Mouse (Mus musculus): Measurements from ENCODE around the gene Ahsg. TPM values are rescaled to one million over a fixed set of nuclear protein-coding genes. Genes with fewer than 3 reads are reported as not detected.

Gene Ahsg
- total and polyA plus RNA-seq, 3 experiments = 0.13 TPM; not detected in 2

GRCm38 (mm10) chr16:22947371-22947770, 56.3 kb downstream of the Ahsg start:
- H3K27ac ChIP-seq (ENCODE audit: control insufficient read depth, low read depth, low read length) = no peak overlapping the region
- TF ChIP-seq ZMIZ1 (IDR thresholded peaks at IDR 0.05; ENCODE audit: low read depth, low read length) (no peak), TCF12 (IDR thresholded peaks at IDR 0.05; ENCODE audit: low read depth, low read length) (no peak), MYB (IDR thresholded peaks at IDR 0.05; ENCODE audit: low read depth, low read length) (no peak), BHLHE40 (IDR thresholded peaks at IDR 0.05; ENCODE audit: borderline replicate concordance, low read depth, low read length) (no peak), GABPA (IDR thresholded peaks at IDR 0.05; ENCODE audit: low read depth, low read length) (no peak), GATA1 (IDR thresholded peaks at IDR 0.05; ENCODE audit: low read depth, low read length) (no peak), NELFE (IDR thresholded peaks at IDR 0.05; ENCODE audit: low read depth, low read length) (no peak), SIN3A (IDR thresholded peaks at IDR 0.05; ENCODE audit: low read length) (no peak), TAL1 (IDR thresholded peaks at IDR 0.05; ENCODE audit: low read length) (no peak), MXI1 (IDR thresholded peaks at IDR 0.05; ENCODE audit: low read depth, low read length) (no peak), ELF1 (IDR thresholded peaks at IDR 0.05; ENCODE audit: low read depth, low read length) (no peak), POLR2A (IDR thresholded peaks at IDR 0.05; ENCODE audit: control insufficient read depth in 1 of 2, insufficient read depth in 1 of 2, low read depth in 1 of 2, low read length in 2 of 2, poor library complexity in 1 of 2) (no peak), ETS1 (IDR thresholded peaks at IDR 0.05; ENCODE audit: low read depth, low read length) (no peak), CTCF (IDR thresholded peaks at IDR 0.05 in 2 of 3, conservative IDR thresholded peaks at IDR 0.05 in 1 of 3; ENCODE audit: control insufficient read depth in 1 of 3, insufficient read depth in 1 of 3, low read depth in 2 of 3, low read length in 3 of 3, poor library complexity in 1 of 3, severe bottlenecking in 1 of 3) (no peak), JUND (IDR thresholded peaks at IDR 0.05; ENCODE audit: low read depth, low read length) (no peak), ZKSCAN1 (IDR thresholded peaks at IDR 0.05; ENCODE audit: low read depth, low read length) (no peak), MYC (IDR thresholded peaks at IDR 0.05; ENCODE audit: low read depth, low read length) (no peak), KAT2A (conservative IDR thresholded peaks at IDR 0.05; ENCODE audit: low read depth, low read length) (no peak)
- no peaks in the 10 kb centered on the region for H3K79me2 ChIP-seq (ENCODE audit: control insufficient read depth, insufficient read depth, low read length, poor library complexity)
- no peaks in the 10 kb centered on the region for H3K4me1 ChIP-seq (ENCODE audit: control insufficient read depth in 1 of 2, insufficient read depth in 2 of 2, low read length in 2 of 2)
- no peak overlapping the region for H3K4me3 ChIP-seq (ENCODE audit: control insufficient read depth in 1 of 2, insufficient read depth in 1 of 2, low read depth in 2 of 2, low read length in 2 of 2)
- no peaks in the 10 kb centered on the region for H3K9me3 ChIP-seq (replicated peaks; ENCODE audit: insufficient read depth, low read length)
- H3K36me3 ChIP-seq (ENCODE audit: control insufficient read depth in 1 of 2, insufficient read depth in 2 of 2, low read length in 2 of 2) = no peaks in the 10 kb centered on the region
- no peak overlapping the region for H3K9ac ChIP-seq (ENCODE audit: control insufficient read depth, low read depth, low read length, poor library complexity, severe bottlenecking)
- no peaks in the 10 kb centered on the region for H3K27me3 ChIP-seq (ENCODE audit: control insufficient read depth in 1 of 2, insufficient read depth in 2 of 2, low read length in 2 of 2)
- no peak for DNase-seq (ENCODE audit: low read depth, low spot score)

Other genes with a start within 250 kb of the Ahsg start
- not detected in 2 replicates for gene Dgkg, start 234.1 kb upstream of the Ahsg start, total RNA-seq (2012; rRNA removed)
- gene Dgkg, start 234.1 kb upstream of the Ahsg start, polyA plus RNA-seq (2012; ENCODE audit: insufficient read depth in 1 of 2, insufficient read length in 2 of 2, low read depth in 1 of 2, low replicate concordance in 2 of 2, missing spikeins in 1 of 2) = not detected
- gene Crygs, start 79.7 kb upstream of the Ahsg start, total RNA-seq (2012; rRNA removed) = not detected in 2 replicates
- gene Crygs, start 79.7 kb upstream of the Ahsg start, polyA plus RNA-seq (2012; ENCODE audit: insufficient read depth in 1 of 2, insufficient read length in 2 of 2, low read depth in 1 of 2, low replicate concordance in 2 of 2, missing spikeins in 1 of 2) = not detected
- 20.4 and 28.7 TPM in 2 replicates for gene Tbccd1, start 33.6 kb upstream of the Ahsg start, total RNA-seq (2012; rRNA removed)
- 10 to 100 TPM in 1 of 2 experiments, not detected in 1; 23.8 TPM for gene Tbccd1, start 33.6 kb upstream of the Ahsg start, polyA plus RNA-seq (2012; ENCODE audit: insufficient read depth in 1 of 2, insufficient read length in 2 of 2, low read depth in 1 of 2, low replicate concordance in 2 of 2, missing spikeins in 1 of 2)
- gene Dnajb11, start 33.4 kb upstream of the Ahsg start, total RNA-seq (2012; rRNA removed) = 116 and 147 TPM in 2 replicates
- 100 to 1,000 TPM in 1 of 2 experiments, 10 to 100 TPM in 1; 90.2 to 139 TPM for gene Dnajb11, start 33.4 kb upstream of the Ahsg start, polyA plus RNA-seq (2012; ENCODE audit: insufficient read depth in 1 of 2, insufficient read length in 2 of 2, low read depth in 1 of 2, low replicate concordance in 2 of 2, missing spikeins in 1 of 2)
- 0.26 TPM in 1 of 2 replicates, not detected in the other for gene Fetub, start 27.1 kb downstream of the Ahsg start, total RNA-seq (2012; rRNA removed)
- gene Fetub, start 27.1 kb downstream of the Ahsg start, polyA plus RNA-seq (2012; ENCODE audit: insufficient read depth in 1 of 2, insufficient read length in 2 of 2, low read depth in 1 of 2, low replicate concordance in 2 of 2, missing spikeins in 1 of 2) = under 1 TPM in 1 of 2 experiments, not detected in 1; 0.96 TPM
- gene Hrg, start 59.8 kb downstream of the Ahsg start, total RNA-seq (2012; rRNA removed) = not detected in 2 replicates
- gene Hrg, start 59.8 kb downstream of the Ahsg start, polyA plus RNA-seq (2012; ENCODE audit: insufficient read depth in 1 of 2, insufficient read length in 2 of 2, low read depth in 1 of 2, low replicate concordance in 2 of 2, missing spikeins in 1 of 2) = not detected
- gene Kng2, start 138.2 kb downstream of the Ahsg start, total RNA-seq (2012; rRNA removed) = not detected in 2 replicates
- not detected for gene Kng2, start 138.2 kb downstream of the Ahsg start, polyA plus RNA-seq (2012; ENCODE audit: insufficient read depth in 1 of 2, insufficient read length in 2 of 2, low read depth in 1 of 2, low replicate concordance in 2 of 2, missing spikeins in 1 of 2)
- not detected in 2 replicates for gene Kng1, start 166.6 kb downstream of the Ahsg start, total RNA-seq (2012; rRNA removed)
- gene Kng1, start 166.6 kb downstream of the Ahsg start, polyA plus RNA-seq (2012; ENCODE audit: insufficient read depth in 1 of 2, insufficient read length in 2 of 2, low read depth in 1 of 2, low replicate concordance in 2 of 2, missing spikeins in 1 of 2) = not detected
- gene Eif4a2, start 216.2 kb downstream of the Ahsg start, total RNA-seq (2012; rRNA removed) = 252 and 290 TPM in 2 replicates
- 1,000 to 10,000 TPM in 1 of 2 experiments, 100 to 1,000 TPM in 1; 248 to 2,083 TPM for gene Eif4a2, start 216.2 kb downstream of the Ahsg start, polyA plus RNA-seq (2012; ENCODE audit: insufficient read depth in 1 of 2, insufficient read length in 2 of 2, low read depth in 1 of 2, low replicate concordance in 2 of 2, missing spikeins in 1 of 2)
- 77.9 and 93.2 TPM in 2 replicates for gene Rfc4, start 236.5 kb downstream of the Ahsg start, total RNA-seq (2012; rRNA removed)
- 10 to 100 TPM in 1 of 2 experiments, not detected in 1; 52.1 TPM for gene Rfc4, start 236.5 kb downstream of the Ahsg start, polyA plus RNA-seq (2012; ENCODE audit: insufficient read depth in 1 of 2, insufficient read length in 2 of 2, low read depth in 1 of 2, low replicate concordance in 2 of 2, missing spikeins in 1 of 2)

Measured in MEL (cell line).